Comparison of ENCODE assay signal across 19 mouse cellular contexts in the genomic region with DNA sequence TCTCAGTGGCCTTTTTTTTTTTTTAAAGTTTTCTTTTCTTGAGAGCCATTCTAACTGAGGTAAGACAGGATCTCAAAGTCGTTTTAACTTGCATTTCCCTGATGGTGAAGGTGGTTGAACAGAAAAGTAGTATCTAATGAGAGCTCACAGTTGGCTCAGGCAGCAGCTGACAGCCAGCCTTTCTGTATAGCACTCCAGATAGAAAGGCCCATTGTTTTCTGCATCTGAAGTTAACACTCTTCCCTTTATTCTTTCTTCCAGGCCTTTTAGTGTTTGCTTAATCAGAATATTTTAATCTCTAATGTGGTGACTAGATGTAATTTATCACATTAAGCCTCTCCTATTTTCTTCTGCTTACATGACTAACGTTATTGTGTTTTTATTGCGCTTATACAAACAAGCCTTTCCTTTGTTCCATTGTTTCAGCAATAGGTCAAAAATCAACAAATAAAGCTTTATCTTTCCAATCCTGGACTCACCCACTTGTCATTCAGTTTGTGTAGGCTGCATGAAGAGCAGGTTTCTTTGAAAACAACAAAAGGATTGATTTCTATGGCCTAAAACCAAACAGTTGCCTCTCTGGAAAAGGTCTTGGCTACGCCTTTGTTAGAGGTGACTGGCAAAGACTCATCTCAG. TPM values are rescaled to one million over a fixed set of nuclear protein-coding genes. Genes with fewer than 3 reads are reported as not detected.
DNase-seq lines count a peak whose midpoint lies in the region; ATAC-seq and TF ChIP-seq lines count a peak whose summit lies in the region.
"Had no signal": no experiment of that assay in that cellular context is flagged by ENCODE, and none has a peak within 500 bp of the region (broad histone marks: within the 10 kb centered on the region; RNA-seq: fewer than 3 reads in every experiment).

No protein-coding gene starts in this region.

- H3K27me3 ChIP-seq in forebrain, embryonic 14.5 days (replicated peaks; ENCODE audit: control insufficient read depth, insufficient read depth, low read length): no peaks in the 10 kb centered on the region
- H3K27me3 ChIP-seq in forebrain, embryonic 13.5 days: no peaks in the 10 kb centered on the region

- ATAC-seq in forebrain, embryonic 14.5 days: peak; percentile 26
- ATAC-seq in forebrain, embryonic 13.5 days: no peak
- ATAC-seq: intestine, embryonic 16.5 days had no signal

- H3K9me3 ChIP-seq in forebrain, embryonic 14.5 days (replicated peaks; ENCODE audit: control insufficient read depth, low read length): no peaks in the 10 kb centered on the region
- no peaks in the 10 kb centered on the region for H3K9me3 ChIP-seq in forebrain, embryonic 13.5 days (replicated peaks)
- H3K9me3 ChIP-seq: G1E had no signal

- TF ChIP-seq POLR2A in lung, adult 2 months (IDR thresholded peaks at IDR 0.05; ENCODE audit: borderline replicate concordance, extremely low read depth, low read depth, low read length): no peak

- no peak overlapping the region for H3K4me2 ChIP-seq in forebrain, embryonic 14.5 days (ENCODE audit: low read length)
- no peak overlapping the region for H3K4me2 ChIP-seq in forebrain, embryonic 13.5 days

- no peaks in the 10 kb centered on the region; the same call in 1 of the 2 replicates for H3K4me1 ChIP-seq in forebrain, embryonic 14.5 days (ENCODE audit: control insufficient read depth, insufficient read depth, low read length)
- peaks cover 6% of the 10 kb centered on the region for H3K4me1 ChIP-seq in forebrain, embryonic 13.5 days
- no peaks in the 10 kb centered on the region for H3K4me1 ChIP-seq in lung, adult 2 months (ENCODE audit: control insufficient read depth, insufficient read depth, low read length)

- no peak for TF ChIP-seq CTCF in lung, adult 2 months (IDR thresholded peaks at IDR 0.05; ENCODE audit: insufficient read depth, low read length)

- no peak overlapping the region for H3K9ac ChIP-seq in forebrain, embryonic 14.5 days (ENCODE audit: low read length)
- H3K9ac ChIP-seq in forebrain, embryonic 13.5 days: no peak overlapping the region

- no peaks in the 10 kb centered on the region for H3K36me3 ChIP-seq in forebrain, embryonic 14.5 days (ENCODE audit: control insufficient read depth, insufficient read depth, low read length)
- no peaks in the 10 kb centered on the region for H3K36me3 ChIP-seq in forebrain, embryonic 13.5 days (ENCODE audit: poor library complexity, severe bottlenecking)
- H3K36me3 ChIP-seq: G1E had no signal

- no peak overlapping the region for H3K4me3 ChIP-seq in forebrain, embryonic 14.5 days (ENCODE audit: low read depth, low read length)
- H3K4me3 ChIP-seq in forebrain, embryonic 13.5 days: no peak overlapping the region
- no peak overlapping the region for H3K4me3 ChIP-seq in lung, adult 2 months (replicated peaks; ENCODE audit: extremely low read depth, low read depth, low read length)
- H3K4me3 ChIP-seq: myocyte had no signal

- 11% methylated on average over 4 of the region's 4 CpGs for WGBS in forebrain, embryonic 14.5 days
- 8% methylated on average over 4 of the region's 4 CpGs for WGBS in forebrain, embryonic 13.5 days
- 27% methylated on average over 4 of the region's 4 CpGs for WGBS in lung, adult 2 months

- H3K27ac ChIP-seq in forebrain, embryonic 14.5 days (ENCODE audit: low read depth, low read length): no peak overlapping the region
- no peak overlapping the region for H3K27ac ChIP-seq in forebrain, embryonic 13.5 days

- DNase-seq in forebrain, embryonic 14.5 days (ENCODE audit: low spot score): peak; percentile 33
- DNase-seq in lung, postnatal 10 days: peak; percentile 7
- no peak for DNase-seq in lung, adult 2 months
- peak; percentile 37 for DNase-seq in embryo, embryonic 11 days
- peak; percentile 23 for DNase-seq in retina, embryonic 14.5 days (ENCODE audit: low spot score)
- no peak for DNase-seq in kidney, adult 18-20 months
- DNase-seq in urinary bladder, postnatal 4 days (ENCODE audit: low spot score in 2 of 2): no peak
- DNase-seq: adrenal gland, postnatal 36 days; B cell, adult 2 months; cerebellum, adult 11 months; heart, postnatal 10 days; kidney, postnatal 25 days; lung, postnatal 36 days; right cerebral cortex, adult 18-20 months; thymus, adult 18-20 months had no signal

RNA-seq across cellular contexts. Expression of gene Tle1, which starts 33.0 kb away (rescaled TPM):
- 38.7 and 41.2 TPM in 2 replicates for polyA plus RNA-seq in forebrain, embryonic 14.5 days (2014; fragmentation: Nextera tagmentation; extraction: Ambion mirVana)
- polyA plus RNA-seq in forebrain, embryonic 13.5 days (2015; fragmentation: Nextera tagmentation; extraction: Ambion mirVana): 37.5 and 41.4 TPM in 2 replicates
- polyA plus RNA-seq in lung, adult 2 months (2012; rRNA removed): 36.2 and 53.1 TPM in 2 replicates
- polyA plus RNA-seq: G1E had no signal

Comparison
In these comparisons a context has a peak if more than half of its experiments do, and no peak if none do; other contexts are left out.
1. DNase-seq: peak in forebrain, embryonic 14.5 days (single experiment), lung, postnatal 10 days (single experiment), embryo, embryonic 11 days (single experiment) and retina, embryonic 14.5 days (single experiment); none in lung, adult 2 months (single experiment), kidney, adult 18-20 months (single experiment) and urinary bladder, postnatal 4 days (0 of 2).